Mouse (Mus musculus): ENCODE measurements around the gene Nudt6. TPM values are rescaled to one million over a fixed set of nuclear protein-coding genes. Genes with fewer than 3 reads are reported as not detected.

Gene Nudt6
- 11.2 and 11.4 TPM in 2 replicates for polyA plus RNA-seq (2015; fragmentation: Nextera tagmentation; extraction: Ambion mirVana)

DNA sequence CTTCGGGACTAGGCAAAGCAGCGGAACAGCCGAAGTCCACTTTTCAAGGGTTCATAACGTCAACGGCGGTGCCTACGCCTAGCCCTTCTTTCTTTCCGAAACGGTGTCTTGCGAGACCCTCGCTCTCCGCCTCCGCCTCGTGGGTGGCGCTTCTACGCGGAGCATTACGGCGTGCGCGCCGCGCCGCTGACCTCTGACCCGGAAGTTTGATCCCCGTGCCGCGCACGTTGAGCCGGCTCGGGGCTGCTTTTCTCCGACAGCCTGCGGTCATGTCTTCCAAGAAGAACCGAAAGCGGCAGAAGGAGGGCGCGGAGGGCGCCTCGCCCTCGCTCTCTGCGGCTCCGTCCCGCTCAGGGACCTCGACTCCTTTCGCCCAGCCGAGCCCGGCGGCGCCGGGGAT, at the start of gene Nudt6:
Nudt6 (minus strand) TSS at position 140 of the 400 bp plus-strand sequence.
- peak; percentile 31; the same call in 1 of the 2 replicates for TF ChIP-seq EP300 (IDR thresholded peaks at IDR 0.05; ENCODE audit: low read depth)
- TF ChIP-seq CTCF (IDR thresholded peaks at IDR 0.05; ENCODE audit: low read depth) = no peak
- under 1% methylated on average over 50 of the region's 50 CpGs for WGBS (ENCODE audit: insufficient replicate concordance)
- H3K4me3 ChIP-seq (ENCODE audit: low read depth, low read length) = peak within 1 kb of the TSS; percentile 99
- H3K9me3 ChIP-seq (ENCODE audit: low read length) = no peaks in the 10 kb centered on the region
- DNase-seq = peak; percentile 94
- ATAC-seq = peak; percentile 80
- H3K27me3 ChIP-seq (ENCODE audit: insufficient read depth, low read length) = no peaks in the 10 kb centered on the region
- peak within 1 kb of the TSS; percentile 92 for H3K9ac ChIP-seq (replicated peaks)
- peaks cover 19% of the 10 kb centered on the region for H3K4me1 ChIP-seq (ENCODE audit: insufficient read depth)
- H3K27ac ChIP-seq (ENCODE audit: low read depth) = peak within 1 kb of the TSS; percentile 97
- H3K36me3 ChIP-seq (replicated peaks; ENCODE audit: insufficient read depth, low read length) = peaks cover 4% of the 10 kb centered on the region; the same call in 1 of the 2 replicates
- peak within 1 kb of the TSS; percentile 92 for H3K4me2 ChIP-seq (ENCODE audit: low read depth, low read length)

DNA sequence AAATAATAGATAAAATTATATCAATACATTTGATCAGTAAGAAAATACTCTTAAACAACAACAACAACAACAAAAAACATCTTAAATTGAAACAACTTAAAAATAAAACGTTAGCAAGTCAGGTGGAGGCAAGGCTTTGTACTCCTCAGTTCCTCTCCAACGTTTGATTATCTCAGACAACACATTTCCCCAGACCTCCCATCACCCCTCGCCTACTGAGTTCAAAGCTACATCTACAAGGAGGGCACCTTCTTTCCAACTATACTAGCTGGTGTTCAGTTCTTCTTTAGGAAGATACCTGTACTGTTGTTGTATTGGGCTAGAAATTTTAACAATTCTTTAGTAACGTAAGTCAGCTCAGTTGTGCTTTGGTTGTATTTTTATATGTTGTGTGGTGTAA, 49.3 kb upstream of the Nudt6 start:
- Histone ChIP-seq H3K27me3 (ENCODE audit: insufficient read depth, low read length) (no peaks in the 10 kb centered on the region), H3K9me3 (ENCODE audit: low read length) (no peaks in the 10 kb centered on the region), H3K27ac (ENCODE audit: low read depth) (no peak overlapping the region), H3K9ac (replicated peaks) (no peak overlapping the region), H3K4me2 (ENCODE audit: low read depth, low read length) (no peak overlapping the region), H3K36me3 (replicated peaks; ENCODE audit: insufficient read depth, low read length) (peaks cover 3% of the 10 kb centered on the region), H3K4me3 (ENCODE audit: low read depth, low read length) (no peak overlapping the region), H3K4me1 (ENCODE audit: insufficient read depth) (no peaks in the 10 kb centered on the region)
- DNase-seq (no peak), ATAC-seq (no peak; the same call in 1 of the 2 replicates)
- 64% methylated on average over 4 of the region's 4 CpGs for WGBS (ENCODE audit: insufficient replicate concordance)
- TF ChIP-seq EP300 (IDR thresholded peaks at IDR 0.05; ENCODE audit: low read depth) (peak; percentile 19; the same call in 1 of the 2 replicates), CTCF (IDR thresholded peaks at IDR 0.05; ENCODE audit: low read depth) (no peak)

GRCm38 (mm10) chr3:37468170-37468569, 48.2 kb upstream of the Nudt6 start:
- DNase-seq (no peak), ATAC-seq (no peak)
- 76% methylated on average over 2 of the region's 2 CpGs for WGBS (ENCODE audit: insufficient replicate concordance)
- H3K36me3 ChIP-seq (replicated peaks; ENCODE audit: insufficient read depth, low read length) = peaks cover 3% of the 10 kb centered on the region
- H3K4me1 ChIP-seq (ENCODE audit: insufficient read depth) = no peaks in the 10 kb centered on the region
- no peaks in the 10 kb centered on the region for H3K9me3 ChIP-seq (ENCODE audit: low read length)
- H3K27me3 ChIP-seq (ENCODE audit: insufficient read depth, low read length) = no peaks in the 10 kb centered on the region
- TF ChIP-seq CTCF (IDR thresholded peaks at IDR 0.05; ENCODE audit: low read depth) = peak; percentile 78
- no peak for TF ChIP-seq EP300 (IDR thresholded peaks at IDR 0.05; ENCODE audit: low read depth)
- H3K4me2 ChIP-seq (ENCODE audit: low read depth, low read length) = no peak overlapping the region
- no peak overlapping the region for H3K9ac ChIP-seq (replicated peaks)
- H3K27ac ChIP-seq (ENCODE audit: low read depth) = no peak overlapping the region
- no peak overlapping the region for H3K4me3 ChIP-seq (ENCODE audit: low read depth, low read length)

- no peak overlapping the region for H3K27ac ChIP-seq (ENCODE audit: low read depth)
These were observed 36.0 kb upstream of the Nudt6 start for GRCm38 (mm10) chr3:37455992-37456391.

GRCm38 (mm10) chr3:37443409-37443808, 23.4 kb upstream of the Nudt6 start:
- DNase-seq (no peak), ATAC-seq (no peak)
- Histone ChIP-seq H3K9me3 (ENCODE audit: low read length) (no peaks in the 10 kb centered on the region), H3K27ac (ENCODE audit: low read depth) (no peak overlapping the region), H3K4me3 (ENCODE audit: low read depth, low read length) (no peak overlapping the region), H3K27me3 (ENCODE audit: insufficient read depth, low read length) (no peaks in the 10 kb centered on the region), H3K9ac (replicated peaks) (no peak overlapping the region), H3K4me1 (ENCODE audit: insufficient read depth) (no peaks in the 10 kb centered on the region), H3K36me3 (replicated peaks; ENCODE audit: insufficient read depth, low read length) (peaks cover 8% of the 10 kb centered on the region), H3K4me2 (ENCODE audit: low read depth, low read length) (no peak overlapping the region)
- no peak for TF ChIP-seq CTCF (IDR thresholded peaks at IDR 0.05; ENCODE audit: low read depth)
- no peak for TF ChIP-seq EP300 (IDR thresholded peaks at IDR 0.05; ENCODE audit: low read depth)
- WGBS (ENCODE audit: insufficient replicate concordance) = 86% methylated on average over 2 of the region's 2 CpGs

More at GRCm38 (mm10) chr3:37455992-37456391, 36.0 kb upstream of the Nudt6 start:
- no peak for ATAC-seq
- WGBS (ENCODE audit: insufficient replicate concordance) = 73% methylated on average over 1 of the region's 1 CpGs
- TF ChIP-seq CTCF (IDR thresholded peaks at IDR 0.05; ENCODE audit: low read depth) (no peak), EP300 (IDR thresholded peaks at IDR 0.05; ENCODE audit: low read depth) (no peak)
- no peak overlapping the region for H3K9ac ChIP-seq (replicated peaks)
- H3K4me3 ChIP-seq (ENCODE audit: low read depth, low read length) = no peak overlapping the region
- no peak for DNase-seq
- no peak overlapping the region for H3K4me2 ChIP-seq (ENCODE audit: low read depth, low read length)
- H3K27me3 ChIP-seq (ENCODE audit: insufficient read depth, low read length) = no peaks in the 10 kb centered on the region
- no peaks in the 10 kb centered on the region for H3K4me1 ChIP-seq (ENCODE audit: insufficient read depth)
- no peaks in the 10 kb centered on the region for H3K9me3 ChIP-seq (ENCODE audit: low read length)
- H3K36me3 ChIP-seq (replicated peaks; ENCODE audit: insufficient read depth, low read length) = no peaks in the 10 kb centered on the region

DNA sequence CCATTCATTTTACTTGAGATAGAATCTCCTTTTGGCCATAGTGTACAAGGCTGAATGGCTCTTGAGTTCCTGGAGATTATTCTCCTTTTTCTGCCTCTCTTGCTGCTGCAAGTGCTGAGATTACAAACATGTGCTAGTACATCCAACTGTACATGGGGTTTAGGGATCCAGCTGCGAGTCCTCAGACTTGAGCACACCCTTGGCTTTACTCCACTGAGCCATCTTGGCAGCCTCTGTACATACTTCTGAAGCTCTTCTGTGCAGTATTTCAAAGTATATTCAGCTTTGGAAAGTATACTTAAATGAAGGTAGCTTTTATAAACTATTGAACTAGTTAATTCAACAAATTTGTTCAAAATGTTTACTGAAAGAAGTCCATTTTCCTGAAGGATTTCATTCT, 19.8 kb upstream of the Nudt6 start:
- DNase-seq (no peak), ATAC-seq (no peak)
- no peaks in the 10 kb centered on the region for H3K4me1 ChIP-seq (ENCODE audit: insufficient read depth)
- TF ChIP-seq CTCF (IDR thresholded peaks at IDR 0.05; ENCODE audit: low read depth) = no peak
- H3K27me3 ChIP-seq (ENCODE audit: insufficient read depth, low read length) = no peaks in the 10 kb centered on the region
- no peak overlapping the region for H3K9ac ChIP-seq (replicated peaks)
- WGBS (ENCODE audit: insufficient replicate concordance) = 89% methylated on average over 1 of the region's 1 CpGs
- H3K4me2 ChIP-seq (ENCODE audit: low read depth, low read length) = no peak overlapping the region
- no peak overlapping the region for H3K27ac ChIP-seq (ENCODE audit: low read depth)
- H3K4me3 ChIP-seq (ENCODE audit: low read depth, low read length) = no peak overlapping the region
- H3K36me3 ChIP-seq (replicated peaks; ENCODE audit: insufficient read depth, low read length) = peaks cover 16% of the 10 kb centered on the region
- no peaks in the 10 kb centered on the region for H3K9me3 ChIP-seq (ENCODE audit: low read length)

GRCm38 (mm10) chr3:37430359-37430758, 10.3 kb upstream of the Nudt6 start:
- Histone ChIP-seq H3K36me3 (replicated peaks; ENCODE audit: insufficient read depth, low read length) (peaks cover 26% of the 10 kb centered on the region), H3K27ac (ENCODE audit: low read depth) (no peak overlapping the region), H3K4me3 (ENCODE audit: low read depth, low read length) (no peak overlapping the region), H3K4me2 (ENCODE audit: low read depth, low read length) (no peak overlapping the region), H3K4me1 (ENCODE audit: insufficient read depth) (peaks cover 3% of the 10 kb centered on the region; the same call in 1 of the 2 replicates), H3K9me3 (ENCODE audit: low read length) (no peaks in the 10 kb centered on the region), H3K9ac (replicated peaks) (no peak overlapping the region), H3K27me3 (ENCODE audit: insufficient read depth, low read length) (no peaks in the 10 kb centered on the region)
- no peak for TF ChIP-seq CTCF (IDR thresholded peaks at IDR 0.05; ENCODE audit: low read depth)
- TF ChIP-seq EP300 (IDR thresholded peaks at IDR 0.05; ENCODE audit: low read depth) = no peak
- ATAC-seq (no peak), DNase-seq (no peak)
